Mouse (Mus musculus) splenic B cell, adult 2 months (primary cell): ENCODE results near the gene Arhgef19.

Source experiments
- DNase-seq: peaks from one replicate; pipeline ENCODE4 v3.0.0-alpha.2; 2011; ENCODE audit warnings: low read depth, low spot score
- H3K27me3 ChIP-seq: 2 replicates; pipeline ENCODE4 v1.6.1; 2012; ENCODE audit warnings: mild to moderate bottlenecking, low read length, moderate library complexity, mixed read lengths; ENCODE audit not compliant: control insufficient read depth, poor library complexity, insufficient read depth, severe bottlenecking
- H3K36me3 ChIP-seq: 2 replicates; pipeline ENCODE4 v1.6.1; 2012; ENCODE audit warnings: mild to moderate bottlenecking, low read length, moderate library complexity, mixed read lengths; ENCODE audit not compliant: control insufficient read depth, poor library complexity, insufficient read depth, severe bottlenecking

The Arhgef19 gene

GRCm38 (mm10) chr4:141299356-141299755 lies 60.1 kb downstream of the Arhgef19 start:
- no peaks in the 10 kb centered on the region for H3K27me3 ChIP-seq

DNA sequence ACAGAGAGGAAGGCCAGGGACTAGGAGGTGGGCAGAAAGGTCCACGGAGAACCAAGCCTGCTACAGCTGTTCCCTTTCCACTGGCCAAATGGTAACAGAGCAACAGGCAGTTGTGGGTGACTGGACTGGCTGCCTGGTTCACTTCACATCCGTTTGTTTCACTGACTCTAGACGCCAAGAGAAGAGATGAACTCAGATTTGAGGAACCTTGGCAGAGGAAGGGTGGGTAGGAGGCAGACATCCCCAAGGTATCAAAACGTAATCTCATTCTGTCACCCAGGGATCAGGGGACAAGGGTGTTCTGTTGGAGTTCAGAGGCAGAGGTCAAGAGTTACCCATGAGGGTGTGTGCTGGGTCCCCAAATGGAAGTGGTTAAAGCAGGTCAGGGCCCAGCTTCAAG lies 60.9 kb downstream of the Arhgef19 start:
- DNase-seq = peak; percentile 67
- Histone ChIP-seq H3K36me3 (no peaks in the 10 kb centered on the region), H3K27me3 (no peaks in the 10 kb centered on the region)

More at GRCm38 (mm10) chr4:141299356-141299755, 60.1 kb downstream of the Arhgef19 start:
- peak; percentile 78 for DNase-seq
- H3K36me3 ChIP-seq = no peaks in the 10 kb centered on the region

GRCm38 (mm10) chr4:141301116-141301553 lies 61.8 kb downstream of the Arhgef19 start, which contains the start of gene Epha2:
Epha2 (plus strand) TSS chr4:141301240.
- Histone ChIP-seq H3K36me3 (no peaks in the 10 kb centered on the region), H3K27me3 (no peaks in the 10 kb centered on the region)
- DNase-seq = peak; percentile 75

GRCm38 (mm10) chr4:141301591-141302427 lies 62.5 kb downstream of the Arhgef19 start:
- H3K27me3 ChIP-seq = no peaks in the 10 kb centered on the region
- H3K36me3 ChIP-seq = no peaks in the 10 kb centered on the region
- DNase-seq = peak; percentile 57

- no peaks in the 10 kb centered on the region for H3K27me3 ChIP-seq
- no peaks in the 10 kb centered on the region for H3K36me3 ChIP-seq
- no peak for DNase-seq
These were observed 63.4 kb downstream of the Arhgef19 start for GRCm38 (mm10) chr4:141302428-141303401.

GRCm38 (mm10) chr4:141303402-141304222 lies 64.3 kb downstream of the Arhgef19 start:
- Histone ChIP-seq H3K36me3 (no peaks in the 10 kb centered on the region), H3K27me3 (no peaks in the 10 kb centered on the region)
- DNase-seq = no peak

GRCm38 (mm10) chr4:141304223-141304611 lies 64.9 kb downstream of the Arhgef19 start:
- Histone ChIP-seq H3K36me3 (no peaks in the 10 kb centered on the region), H3K27me3 (no peaks in the 10 kb centered on the region)
- DNase-seq = peak; percentile 19

- no peaks in the 10 kb centered on the region for H3K36me3 ChIP-seq
- DNase-seq = no peak
- no peaks in the 10 kb centered on the region for H3K27me3 ChIP-seq
These were observed 66.8 kb downstream of the Arhgef19 start for GRCm38 (mm10) chr4:141306057-141306456.
